Mouse (Mus musculus): Measurements from ENCODE around the gene Caprin1. TPM values are rescaled to one million over a fixed set of nuclear protein-coding genes. Genes with fewer than 3 reads are reported as not detected.

The Caprin1 gene
- polyA plus RNA-seq, 1 experiment from 2014 or later: 649 TPM

GRCm38 (mm10) chr2:103785735-103786134 is 11.7 kb downstream of the Caprin1 start:
- WGBS: 98% methylated on average over 1 of the region's 1 CpGs

GRCm38 (mm10) chr2:103784621-103785020 is 12.8 kb downstream of the Caprin1 start:
- H3K27ac ChIP-seq (ENCODE audit: low read depth, low read length): no peak overlapping the region
- H3K36me3 ChIP-seq (ENCODE audit: control insufficient read depth, insufficient read depth, low read length): peaks cover 10% of the 10 kb centered on the region
- no peaks in the 10 kb centered on the region for H3K4me1 ChIP-seq (replicated peaks; ENCODE audit: control insufficient read depth, insufficient read depth, low read length)
- no peaks in the 10 kb centered on the region for H3K9me3 ChIP-seq (ENCODE audit: control insufficient read depth, low read length)
- WGBS: 90% methylated on average over 4 of the region's 4 CpGs
- ATAC-seq (replicated peaks; ENCODE audit: low FRiP score) (no peak), DNase-seq (ENCODE audit: low spot score) (no peak)
- H3K27me3 ChIP-seq (ENCODE audit: control insufficient read depth, insufficient read depth, low read length): no peaks in the 10 kb centered on the region
- no peak overlapping the region for H3K9ac ChIP-seq (ENCODE audit: low read length)
- no peak overlapping the region for H3K4me3 ChIP-seq (ENCODE audit: low read depth, low read length)
- no peak overlapping the region for H3K4me2 ChIP-seq (ENCODE audit: low read depth, low read length, severe bottlenecking)

More at GRCm38 (mm10) chr2:103785735-103786134, 11.7 kb downstream of the Caprin1 start:
- Histone ChIP-seq H3K36me3 (ENCODE audit: control insufficient read depth, insufficient read depth, low read length) (peaks cover 8% of the 10 kb centered on the region), H3K4me1 (replicated peaks; ENCODE audit: control insufficient read depth, insufficient read depth, low read length) (0 out of 2 replicates have a peak, but pooled peaks cover 2% of the 10 kb centered on the region), H3K4me2 (ENCODE audit: low read depth, low read length, severe bottlenecking) (no peak overlapping the region), H3K4me3 (ENCODE audit: low read depth, low read length) (no peak overlapping the region), H3K9me3 (ENCODE audit: control insufficient read depth, low read length) (no peaks in the 10 kb centered on the region), H3K27ac (ENCODE audit: low read depth, low read length) (no peak overlapping the region), H3K9ac (ENCODE audit: low read length) (no peak overlapping the region), H3K27me3 (ENCODE audit: control insufficient read depth, insufficient read depth, low read length) (no peaks in the 10 kb centered on the region)
- DNase-seq (ENCODE audit: low spot score) (no peak), ATAC-seq (replicated peaks; ENCODE audit: low FRiP score) (no peak)

GRCm38 (mm10) chr2:103762492-103762891 is 35.0 kb downstream of the Caprin1 start:
- 77% methylated on average over 1 of the region's 1 CpGs for whole genome bisulfite sequencing
- ATAC-seq (replicated peaks; ENCODE audit: low FRiP score): no peak
- Histone ChIP-seq H3K9me3 (ENCODE audit: control insufficient read depth, low read length) (no peaks in the 10 kb centered on the region), H3K4me2 (ENCODE audit: low read depth, low read length, severe bottlenecking) (no peak overlapping the region), H3K27ac (ENCODE audit: low read depth, low read length) (no peak overlapping the region), H3K9ac (ENCODE audit: low read length) (no peak overlapping the region), H3K27me3 (ENCODE audit: control insufficient read depth, insufficient read depth, low read length) (no peaks in the 10 kb centered on the region), H3K4me3 (ENCODE audit: low read depth, low read length) (no peak overlapping the region), H3K4me1 (replicated peaks; ENCODE audit: control insufficient read depth, insufficient read depth, low read length) (no peaks in the 10 kb centered on the region), H3K36me3 (ENCODE audit: control insufficient read depth, insufficient read depth, low read length) (peaks cover 4% of the 10 kb centered on the region; the same call in 1 of the 2 replicates)
- DNase-seq (ENCODE audit: low spot score): no peak

GRCm38 (mm10) chr2:103761993-103762392 is 35.5 kb downstream of the Caprin1 start:
- H3K27ac ChIP-seq (ENCODE audit: low read depth, low read length): no peak overlapping the region
- H3K4me3 ChIP-seq (ENCODE audit: low read depth, low read length): peak overlapping the region; percentile 63; the same call in 1 of the 2 replicates
- no peaks in the 10 kb centered on the region for H3K9me3 ChIP-seq (ENCODE audit: control insufficient read depth, low read length)
- ATAC-seq (replicated peaks; ENCODE audit: low FRiP score) (no peak), DNase-seq (ENCODE audit: low spot score) (no peak)
- no peaks in the 10 kb centered on the region for H3K4me1 ChIP-seq (replicated peaks; ENCODE audit: control insufficient read depth, insufficient read depth, low read length)
- H3K4me2 ChIP-seq (ENCODE audit: low read depth, low read length, severe bottlenecking): peak overlapping the region; percentile 46; the same call in 1 of the 2 replicates
- H3K9ac ChIP-seq (ENCODE audit: low read length): no peak overlapping the region
- H3K36me3 ChIP-seq (ENCODE audit: control insufficient read depth, insufficient read depth, low read length): peaks cover 4% of the 10 kb centered on the region; the same call in 1 of the 2 replicates
- 37% methylated on average over 4 of the region's 4 CpGs for WGBS
- no peaks in the 10 kb centered on the region for H3K27me3 ChIP-seq (ENCODE audit: control insufficient read depth, insufficient read depth, low read length)

- Histone ChIP-seq H3K4me2 (ENCODE audit: low read depth, low read length, severe bottlenecking) (peak within 1 kb of the TSS; percentile 46), H3K9me3 (ENCODE audit: control insufficient read depth, low read length) (no peaks in the 10 kb centered on the region), H3K36me3 (ENCODE audit: control insufficient read depth, insufficient read depth, low read length) (peaks cover 2% of the 10 kb centered on the region; the same call in 1 of the 2 replicates), H3K4me3 (ENCODE audit: low read depth, low read length) (peak within 1 kb of the TSS; percentile 63), H3K27me3 (ENCODE audit: control insufficient read depth, insufficient read depth, low read length) (no peaks in the 10 kb centered on the region), H3K9ac (ENCODE audit: low read length) (peak within 1 kb of the TSS; percentile 68), H3K27ac (ENCODE audit: low read depth, low read length) (peak within 1 kb of the TSS; percentile 59), H3K4me1 (replicated peaks; ENCODE audit: control insufficient read depth, insufficient read depth, low read length) (no peaks in the 10 kb centered on the region)
- DNase-seq (ENCODE audit: low spot score): peak; percentile 98
- peak; percentile 97 for ATAC-seq (replicated peaks; ENCODE audit: low FRiP score)
- WGBS: under 1% methylated on average over 47 of the region's 47 CpGs
These were observed 36.3 kb downstream of the Caprin1 start, which contains the start of gene Nat10 for GRCm38 (mm10) chr2:103760906-103761716. Nat10 (minus strand) TSS chr2:103761270.

- Histone ChIP-seq H3K27me3 (ENCODE audit: control insufficient read depth, insufficient read depth, low read length) (no peaks in the 10 kb centered on the region), H3K4me3 (ENCODE audit: low read depth, low read length) (peak overlapping the region; percentile 63), H3K27ac (ENCODE audit: low read depth, low read length) (no peak overlapping the region; the same call in 1 of the 2 replicates), H3K9me3 (ENCODE audit: control insufficient read depth, low read length) (no peaks in the 10 kb centered on the region), H3K9ac (ENCODE audit: low read length) (peak overlapping the region; percentile 68), H3K4me2 (ENCODE audit: low read depth, low read length, severe bottlenecking) (peak overlapping the region; percentile 46), H3K36me3 (ENCODE audit: control insufficient read depth, insufficient read depth, low read length) (no peaks in the 10 kb centered on the region), H3K4me1 (replicated peaks; ENCODE audit: control insufficient read depth, insufficient read depth, low read length) (no peaks in the 10 kb centered on the region)
- DNase-seq (ENCODE audit: low spot score) (no peak), ATAC-seq (replicated peaks; ENCODE audit: low FRiP score) (0 out of 2 replicates have a peak, but pooled peaks have one; percentile 8)
- WGBS: under 1% methylated on average over 12 of the region's 12 CpGs
These were observed 37.0 kb downstream of the Caprin1 start for GRCm38 (mm10) chr2:103760421-103760820.

- 85% methylated on average over 9 of the region's 9 CpGs for WGBS
- H3K27me3 ChIP-seq (ENCODE audit: control insufficient read depth, insufficient read depth, low read length): no peaks in the 10 kb centered on the region
These were observed 41.9 kb downstream of the Caprin1 start for GRCm38 (mm10) chr2:103755458-103756085.

GRCm38 (mm10) chr2:103754614-103755013 is 42.8 kb downstream of the Caprin1 start:
- no peak overlapping the region for H3K27ac ChIP-seq (ENCODE audit: low read depth, low read length)

More at GRCm38 (mm10) chr2:103755458-103756085, 41.9 kb downstream of the Caprin1 start:
- Histone ChIP-seq H3K9ac (ENCODE audit: low read length) (no peak overlapping the region), H3K4me1 (replicated peaks; ENCODE audit: control insufficient read depth, insufficient read depth, low read length) (no peaks in the 10 kb centered on the region), H3K4me2 (ENCODE audit: low read depth, low read length, severe bottlenecking) (no peak overlapping the region), H3K36me3 (ENCODE audit: control insufficient read depth, insufficient read depth, low read length) (peaks cover 4% of the 10 kb centered on the region; the same call in 1 of the 2 replicates), H3K4me3 (ENCODE audit: low read depth, low read length) (no peak overlapping the region), H3K27ac (ENCODE audit: low read depth, low read length) (no peak overlapping the region), H3K9me3 (ENCODE audit: control insufficient read depth, low read length) (no peaks in the 10 kb centered on the region)
- DNase-seq (ENCODE audit: low spot score) (no peak), ATAC-seq (replicated peaks; ENCODE audit: low FRiP score) (no peak)

More at GRCm38 (mm10) chr2:103754614-103755013, 42.8 kb downstream of the Caprin1 start:
- Histone ChIP-seq H3K9me3 (ENCODE audit: control insufficient read depth, low read length) (no peaks in the 10 kb centered on the region), H3K27me3 (ENCODE audit: control insufficient read depth, insufficient read depth, low read length) (no peaks in the 10 kb centered on the region), H3K4me1 (replicated peaks; ENCODE audit: control insufficient read depth, insufficient read depth, low read length) (no peaks in the 10 kb centered on the region), H3K9ac (ENCODE audit: low read length) (no peak overlapping the region), H3K4me2 (ENCODE audit: low read depth, low read length, severe bottlenecking) (no peak overlapping the region), H3K4me3 (ENCODE audit: low read depth, low read length) (no peak overlapping the region), H3K36me3 (ENCODE audit: control insufficient read depth, insufficient read depth, low read length) (peaks cover 4% of the 10 kb centered on the region; the same call in 1 of the 2 replicates)
- WGBS: 90% methylated on average over 3 of the region's 3 CpGs
- ATAC-seq (replicated peaks; ENCODE audit: low FRiP score): no peak
- no peak for DNase-seq (ENCODE audit: low spot score)

Measured in forebrain, embryonic 11.5 days (tissue).